Mouse (Mus musculus) monocyte, adult 5-6 weeks (primary cell): ENCODE data around the gene Pigk. TPM values are rescaled to one million over a fixed set of nuclear protein-coding genes. Genes with fewer than 3 reads are reported as not detected.
"Not testable (repeated sequence)": the region's sequence is repeated elsewhere in the genome, so short reads cannot be mapped to it uniquely, and the experiment has no call there.

Experiments used
- ATAC-seq: fragments of 153-309, 156-312 bp; replicated peaks from 2 replicates; pipeline ENCODE4 v1.8.0; 2017; ENCODE audit warnings: mild to moderate bottlenecking; ENCODE audit not compliant: low TSS enrichment, insufficient number of reproducible peaks, severe bottlenecking, poor library complexity, low FRiP score
- total RNA-seq: library from RNA; stranded (forward); fragments of 200-1000, 200-491, 200-594 nt; gene quantifications from 3 replicates; pipeline ENCODE4 v1.2.3, GENCODE M21; 2017

Gene Pigk
- total RNA-seq, 1 experiment from 2014 or later = 39.8 TPM

DNA sequence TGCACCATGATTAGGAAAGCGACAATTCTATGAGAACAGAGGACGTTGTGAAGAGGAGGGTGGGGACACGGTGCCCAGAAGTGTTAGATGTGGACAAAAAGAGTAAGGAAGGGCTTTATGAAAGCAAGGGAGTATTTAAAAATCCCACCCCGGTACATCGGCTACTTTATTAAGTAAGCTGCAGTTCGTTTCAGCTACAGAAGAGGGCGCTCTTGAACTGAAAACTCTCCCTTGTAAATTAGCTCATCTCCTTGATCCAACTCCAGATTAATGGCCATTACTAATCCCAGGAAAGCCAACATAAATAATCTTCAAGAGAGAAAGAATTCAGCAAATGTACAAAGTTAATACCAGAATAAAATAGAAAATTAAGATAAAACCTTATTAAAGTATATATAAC is 47.2 kb downstream of the Pigk start:
- no peak for ATAC-seq

DNA sequence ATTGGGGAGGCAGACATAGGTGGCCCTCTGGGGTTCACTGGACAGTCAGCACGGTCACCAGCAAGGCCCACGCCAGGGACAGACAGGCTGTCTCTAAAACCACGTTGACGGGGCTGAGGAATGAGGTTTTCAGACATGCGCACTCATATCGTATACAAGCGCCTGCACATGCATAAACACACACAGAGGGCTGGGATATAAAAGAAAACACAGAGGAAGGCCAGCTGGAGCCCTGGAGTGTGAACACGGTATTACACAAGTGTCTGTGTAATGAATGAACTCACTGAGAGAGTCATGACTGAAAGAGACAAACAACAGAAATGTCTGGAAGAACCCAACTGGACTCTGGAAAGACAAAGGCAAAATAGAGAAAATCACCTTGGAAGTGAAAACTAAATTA is 47.8 kb downstream of the Pigk start:
- no peak; the same call in 1 of the 2 replicates for ATAC-seq

DNA sequence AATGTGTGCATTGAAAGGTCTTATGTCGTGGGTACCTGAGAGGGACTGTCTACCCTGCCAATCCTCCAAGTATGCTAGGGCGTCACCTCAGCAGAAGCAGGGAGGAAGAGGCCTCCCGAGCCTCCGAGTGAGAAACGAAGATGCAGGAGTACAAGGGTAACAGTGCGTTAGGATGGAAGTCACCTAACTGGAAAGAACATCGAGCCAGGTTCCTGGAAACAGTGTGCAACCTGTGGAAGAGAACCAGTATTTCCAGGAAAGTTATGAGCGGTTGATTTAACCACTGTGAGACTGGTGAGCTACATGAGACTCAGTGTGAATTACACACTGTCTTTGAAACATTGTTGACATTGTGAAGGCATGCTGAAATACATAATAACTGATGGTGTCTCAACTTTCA is 48.4 kb downstream of the Pigk start:
- ATAC-seq = no peak

DNA sequence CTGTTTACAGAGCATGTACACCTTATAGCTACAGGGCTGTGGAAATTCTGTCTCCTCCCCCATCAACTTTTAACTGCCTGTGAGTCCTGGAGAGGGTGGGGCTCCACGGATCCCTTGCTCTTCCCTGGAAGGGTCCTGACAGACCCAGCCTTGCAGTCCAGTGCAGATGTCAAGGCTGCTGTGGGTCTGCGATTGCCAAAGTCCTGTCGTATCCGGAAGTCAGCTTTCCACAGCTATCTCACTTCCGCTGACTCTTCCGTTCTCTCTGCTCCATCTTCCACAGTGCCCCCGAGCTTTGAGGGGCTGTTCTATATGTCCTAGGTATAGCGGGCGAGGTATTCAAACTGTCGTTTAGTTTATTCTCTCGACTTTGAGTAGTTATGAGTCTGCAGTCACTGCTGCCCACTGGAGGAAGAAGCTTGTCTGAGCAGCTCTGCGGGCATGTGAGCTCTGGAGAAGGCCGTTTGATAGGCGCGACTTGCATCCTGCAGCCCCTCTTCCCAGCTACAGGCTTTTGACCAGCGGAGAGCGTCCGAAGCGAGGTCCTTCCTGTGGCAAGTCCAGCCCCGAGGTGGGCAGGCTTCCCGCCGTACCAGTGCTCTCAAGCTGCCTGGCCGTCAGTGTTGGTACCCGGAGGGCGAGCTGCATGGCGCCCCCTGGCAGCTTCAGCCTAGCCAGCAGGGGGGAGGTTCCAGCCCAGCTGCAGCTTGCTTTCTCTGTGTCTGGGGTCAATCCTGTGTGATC is 49.4 kb downstream of the Pigk start:
- peak; percentile 45; the same call in 1 of the 2 replicates for ATAC-seq

DNA sequence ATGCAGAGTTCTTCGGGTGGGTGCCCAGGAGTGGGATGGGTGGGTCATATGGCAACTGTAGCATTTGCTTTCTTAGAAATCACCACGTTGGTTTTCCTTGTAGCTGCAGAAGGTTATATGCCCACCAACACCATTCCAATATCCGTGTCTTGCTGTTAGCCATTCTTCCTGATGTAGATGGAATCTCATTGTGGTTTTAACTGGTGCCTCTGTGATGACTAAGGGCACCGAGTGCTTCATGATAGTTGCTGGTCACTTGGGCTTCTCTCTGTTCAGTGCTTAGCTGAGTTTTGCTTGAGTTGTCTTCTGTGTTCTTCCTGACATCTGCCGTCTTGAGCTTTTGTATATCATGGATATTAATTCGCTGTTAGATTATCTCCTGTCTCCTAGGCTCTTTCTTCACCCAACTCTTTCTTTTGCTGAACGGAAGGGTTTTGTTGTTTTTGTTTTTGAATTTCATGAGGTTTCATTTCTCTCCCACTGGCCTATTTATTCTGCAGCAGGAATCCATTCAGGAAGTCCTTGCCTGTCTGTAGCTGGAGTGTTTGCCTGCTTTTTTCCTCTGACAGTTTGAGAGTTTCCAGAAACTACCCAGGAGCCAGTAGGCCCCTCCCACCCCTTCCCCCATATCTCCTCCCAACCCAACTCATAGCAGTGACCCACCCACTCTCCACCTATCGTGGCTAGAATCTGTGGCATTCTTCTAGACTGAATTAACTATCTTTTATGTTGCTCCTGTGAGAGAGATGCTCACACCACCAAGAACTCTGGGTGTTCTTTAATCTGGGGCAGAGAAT is 50.8 kb downstream of the Pigk start:
- no peak for ATAC-seq

DNA sequence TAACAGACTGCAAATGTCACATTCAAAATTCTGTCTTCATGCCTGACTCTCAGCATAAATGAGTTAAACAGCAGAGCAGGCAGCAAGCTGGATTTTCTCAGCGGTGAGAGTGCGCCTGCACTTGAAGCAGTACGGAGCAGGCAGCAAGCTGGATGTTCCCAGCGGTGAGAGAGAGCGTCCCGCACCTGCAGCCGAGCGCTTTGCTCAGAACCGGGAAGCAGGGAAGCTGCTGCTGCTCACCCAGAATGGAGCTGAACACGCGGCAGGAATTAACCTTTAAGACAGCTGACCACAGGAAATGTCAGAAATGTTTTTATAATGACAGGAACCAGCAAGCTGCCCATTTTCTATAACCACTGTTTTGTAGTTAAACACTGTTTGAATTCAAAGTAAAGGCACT is 53.6 kb downstream of the Pigk start:
- no peak for ATAC-seq

DNA sequence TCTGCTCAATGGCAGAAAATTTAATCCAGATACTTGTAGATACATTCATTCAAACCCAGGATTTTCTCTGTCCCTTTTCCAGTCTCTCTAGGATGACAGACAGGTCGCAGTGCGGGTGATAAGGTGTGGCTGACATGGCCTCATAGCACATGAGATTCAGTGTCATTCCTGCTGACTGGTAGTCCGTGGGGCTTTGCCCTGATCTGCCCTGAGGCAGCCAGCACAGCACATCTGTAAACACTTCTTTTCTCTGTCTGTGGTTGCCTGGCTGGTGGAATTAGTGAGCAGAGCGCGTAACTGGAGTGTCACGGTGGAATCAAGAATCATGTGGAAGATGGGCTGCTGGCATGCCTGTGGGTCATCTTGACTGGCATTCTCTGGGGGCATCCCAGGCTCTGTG is 56.2 kb downstream of the Pigk start:
- ATAC-seq = no peak

DNA sequence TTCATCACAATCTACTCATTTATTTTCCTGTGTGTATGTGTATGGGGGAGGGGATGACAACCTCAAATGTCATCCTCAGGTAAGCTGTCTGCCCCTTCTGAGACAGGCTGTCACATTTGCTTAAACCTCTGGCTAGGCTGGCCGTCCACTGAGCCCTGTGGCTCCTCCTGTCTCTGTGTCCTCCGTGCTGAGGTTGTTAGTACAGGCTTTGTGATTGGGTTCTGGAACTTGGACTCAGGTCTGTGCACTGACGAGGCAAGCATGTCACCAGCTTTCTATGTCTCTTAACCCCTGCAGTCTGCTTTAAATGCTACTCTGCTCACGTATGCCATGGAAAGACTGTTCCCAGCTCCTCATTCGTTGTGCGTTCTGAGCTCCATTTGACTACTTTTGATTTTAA is 62.5 kb downstream of the Pigk start:
- no peak for ATAC-seq

DNA sequence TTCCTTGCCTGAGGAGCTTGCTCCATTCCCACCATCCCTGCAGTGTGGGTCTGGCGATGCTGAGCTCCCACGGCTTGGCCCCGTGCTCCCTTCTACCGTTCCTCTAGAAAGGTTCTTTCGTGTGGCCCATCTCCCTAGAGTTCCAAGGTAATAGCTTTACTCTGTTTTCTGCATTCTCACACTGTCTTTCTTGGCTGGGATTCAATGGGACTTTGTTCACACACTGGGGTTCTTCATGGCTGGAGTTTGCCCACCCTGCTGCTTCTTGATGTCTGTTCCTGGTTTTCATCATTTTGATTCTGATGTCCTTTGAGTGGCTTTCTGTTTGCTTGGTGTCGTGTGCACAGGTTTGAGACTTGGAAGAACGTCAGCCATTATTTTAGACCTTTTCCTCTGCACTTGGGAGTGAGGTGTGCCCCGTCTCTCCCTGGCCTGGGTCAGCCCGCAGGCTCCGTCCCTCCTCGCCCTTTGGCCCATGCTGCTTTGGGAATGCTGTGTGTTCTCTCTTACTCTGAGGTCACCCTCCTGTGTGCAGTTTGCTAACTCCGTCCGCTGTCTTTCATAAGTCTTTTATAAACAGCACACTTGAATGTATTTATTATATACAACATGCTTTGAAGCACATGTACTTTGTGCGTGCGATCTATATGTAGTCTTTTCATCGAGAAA is 63.1 kb downstream of the Pigk start:
- ATAC-seq = no peak

DNA sequence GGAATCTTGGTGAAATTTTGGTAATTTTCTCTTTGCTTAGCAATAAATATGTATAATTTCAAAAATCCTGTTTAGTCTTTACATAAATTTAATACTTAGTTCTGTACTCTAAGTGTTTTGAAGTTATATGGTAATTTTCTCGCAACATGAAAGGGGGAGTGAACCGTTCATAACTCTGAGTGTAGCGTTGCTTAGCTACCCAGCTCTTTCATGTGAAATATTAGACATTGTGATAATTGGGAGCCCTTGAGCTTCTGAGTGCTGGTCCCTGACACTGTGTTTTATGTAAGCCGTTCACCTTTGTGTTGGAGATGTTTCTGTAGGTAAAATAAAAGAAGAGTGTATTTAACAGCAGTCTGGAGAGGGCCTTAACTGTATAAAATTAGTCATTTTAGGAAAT is 65.9 kb downstream of the Pigk start:
- no peak for ATAC-seq

DNA sequence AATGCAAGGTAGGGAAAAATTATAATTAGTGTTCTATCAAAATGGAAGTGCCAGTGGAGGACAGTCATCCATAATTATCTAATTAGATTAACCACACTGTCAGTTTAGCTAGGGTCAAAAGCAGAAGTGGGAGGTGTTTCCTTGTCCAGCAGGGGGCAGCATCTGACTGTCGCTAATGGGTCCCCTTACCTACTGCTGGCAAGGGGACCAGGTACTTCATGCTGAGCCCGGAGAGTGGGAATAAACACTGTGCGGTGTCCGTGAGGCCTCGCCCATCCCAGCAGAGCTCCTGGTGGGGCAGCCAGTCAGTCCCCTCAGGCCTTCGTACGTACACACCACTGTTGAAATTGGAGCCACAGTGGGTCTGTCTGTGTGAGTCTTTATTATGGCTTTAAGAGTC is 69.9 kb downstream of the Pigk start:
- peak; percentile 60 for ATAC-seq

DNA sequence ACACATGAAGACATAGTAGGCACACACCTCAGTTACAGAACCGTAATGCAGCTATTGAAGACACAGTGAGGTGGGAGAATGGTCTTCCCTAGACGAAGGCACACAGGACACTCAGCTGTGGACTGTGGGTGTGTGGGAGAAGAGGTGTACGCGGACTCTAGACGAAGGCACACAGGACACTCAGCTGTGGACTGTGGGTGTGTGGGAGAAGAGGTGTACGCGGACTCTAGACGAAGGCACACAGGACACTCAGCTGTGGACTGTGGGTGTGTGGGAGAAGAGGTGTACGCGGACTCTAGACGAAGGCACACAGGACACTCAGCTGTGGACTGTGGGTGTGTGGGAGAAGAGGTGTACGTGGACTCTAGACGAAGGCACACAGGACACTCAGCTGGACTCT is 70.5 kb downstream of the Pigk start:
- peak; percentile 53; the same call in 1 of the 2 replicates for ATAC-seq

DNA sequence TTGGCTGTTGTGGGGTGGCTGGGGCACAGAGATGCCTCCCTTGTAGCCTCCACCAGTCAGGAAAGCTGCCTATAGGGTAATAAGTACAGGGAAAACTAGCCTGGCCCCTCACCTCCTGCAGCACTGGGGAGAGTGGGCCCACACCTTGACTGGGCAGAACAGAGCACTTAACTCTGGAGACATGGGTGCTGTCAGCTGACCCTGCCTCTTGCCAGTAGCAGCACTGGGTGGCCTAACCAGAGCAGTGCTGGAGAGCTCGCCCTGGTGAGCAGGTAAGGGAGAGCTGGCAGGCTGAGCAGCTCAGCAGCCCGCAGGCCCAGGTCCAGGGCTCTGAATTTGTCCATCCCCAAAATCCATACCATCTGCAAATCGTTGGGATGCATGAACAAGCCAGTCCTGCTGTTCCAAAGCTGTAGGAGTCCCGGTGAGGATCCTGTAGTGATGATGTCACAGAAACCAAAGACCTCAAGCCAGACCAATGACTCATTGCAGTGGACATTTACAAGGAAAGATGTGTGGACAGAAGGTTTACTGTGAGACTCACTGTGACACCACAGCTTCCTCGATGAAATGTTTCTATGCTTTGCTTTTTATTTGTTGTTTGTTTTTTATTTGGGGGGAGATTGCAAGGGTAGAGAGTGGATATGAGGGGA is 74.5 kb downstream of the Pigk start:
- ATAC-seq = not testable (repeated sequence)

DNA sequence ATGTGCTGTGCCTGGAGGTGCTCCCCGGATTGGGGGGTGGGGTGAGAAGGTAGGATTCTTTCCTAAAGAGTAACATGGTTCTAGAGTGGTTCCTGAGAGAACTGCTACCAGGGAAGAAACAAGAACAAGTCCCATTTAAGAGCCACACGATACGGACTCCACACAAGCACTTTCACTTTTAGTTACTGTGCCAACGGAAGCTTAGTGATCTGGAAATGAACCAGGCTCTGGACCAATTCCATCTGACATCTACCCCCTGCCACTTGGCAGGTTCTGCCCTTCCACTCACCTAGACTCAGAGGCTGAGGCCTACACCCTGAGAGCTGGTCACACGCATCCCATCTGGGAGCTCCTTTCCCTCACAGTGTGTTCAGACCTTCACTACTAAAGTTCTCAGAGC is 78.7 kb downstream of the Pigk start:
- ATAC-seq = no peak

DNA sequence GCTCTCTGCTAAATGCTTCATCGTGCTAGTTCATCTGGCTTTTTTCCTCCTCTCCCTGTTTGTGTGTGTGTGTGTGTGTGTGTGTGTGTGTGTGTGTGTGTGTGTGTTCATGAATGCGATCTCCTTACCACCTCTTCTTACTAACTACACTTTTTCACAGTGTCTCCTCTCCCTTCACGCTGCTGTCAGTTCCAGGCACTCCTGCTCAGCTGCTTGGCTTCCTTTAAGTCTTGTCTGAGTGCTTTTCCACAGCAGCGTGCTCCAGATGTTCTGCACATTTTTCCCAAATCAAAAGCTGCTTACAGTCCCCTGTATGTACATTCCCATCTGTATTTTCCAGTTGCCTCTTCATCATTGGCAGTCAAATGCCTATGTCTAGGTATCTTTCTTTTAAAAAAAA is 79.1 kb downstream of the Pigk start:
- ATAC-seq = no peak

DNA sequence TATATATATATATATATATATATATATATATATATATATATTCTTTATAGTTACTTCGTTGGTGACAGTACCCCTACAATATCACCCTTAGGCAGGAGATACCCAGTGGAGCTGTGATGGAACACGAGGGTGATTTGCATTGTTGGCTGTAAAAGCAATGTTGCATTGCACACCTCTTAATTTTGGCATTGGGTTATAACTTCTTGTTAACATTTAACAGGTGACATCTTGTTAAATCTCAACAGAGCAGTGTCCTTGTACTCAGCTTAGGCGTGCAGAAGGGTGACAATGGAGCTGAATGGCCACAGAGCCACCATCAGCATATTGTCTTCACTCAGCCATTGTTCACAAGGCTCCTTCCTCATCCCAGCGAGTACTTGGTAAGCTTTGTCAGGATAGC is 82.3 kb downstream of the Pigk start:
- ATAC-seq = no peak

DNA sequence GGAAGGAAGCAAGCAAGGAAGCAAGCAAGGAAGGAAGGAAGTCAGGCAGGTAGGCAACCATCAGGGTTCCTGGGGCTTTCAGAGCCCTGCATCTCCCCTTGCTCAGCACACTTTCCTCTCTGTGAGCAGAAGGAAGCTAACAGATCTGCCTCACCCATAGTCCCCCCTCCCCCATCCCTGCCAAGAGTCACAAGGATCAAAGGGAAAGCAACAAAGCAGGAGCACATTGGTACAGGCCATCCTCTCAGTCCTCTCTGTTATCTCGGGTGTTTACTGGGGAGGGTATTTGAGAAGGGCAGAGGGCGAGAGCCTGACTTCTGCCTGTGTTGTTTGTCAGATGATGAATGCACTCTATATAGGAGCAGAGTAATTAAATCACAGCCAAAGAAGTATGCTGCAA is 83.5 kb downstream of the Pigk start:
- ATAC-seq = no peak

DNA sequence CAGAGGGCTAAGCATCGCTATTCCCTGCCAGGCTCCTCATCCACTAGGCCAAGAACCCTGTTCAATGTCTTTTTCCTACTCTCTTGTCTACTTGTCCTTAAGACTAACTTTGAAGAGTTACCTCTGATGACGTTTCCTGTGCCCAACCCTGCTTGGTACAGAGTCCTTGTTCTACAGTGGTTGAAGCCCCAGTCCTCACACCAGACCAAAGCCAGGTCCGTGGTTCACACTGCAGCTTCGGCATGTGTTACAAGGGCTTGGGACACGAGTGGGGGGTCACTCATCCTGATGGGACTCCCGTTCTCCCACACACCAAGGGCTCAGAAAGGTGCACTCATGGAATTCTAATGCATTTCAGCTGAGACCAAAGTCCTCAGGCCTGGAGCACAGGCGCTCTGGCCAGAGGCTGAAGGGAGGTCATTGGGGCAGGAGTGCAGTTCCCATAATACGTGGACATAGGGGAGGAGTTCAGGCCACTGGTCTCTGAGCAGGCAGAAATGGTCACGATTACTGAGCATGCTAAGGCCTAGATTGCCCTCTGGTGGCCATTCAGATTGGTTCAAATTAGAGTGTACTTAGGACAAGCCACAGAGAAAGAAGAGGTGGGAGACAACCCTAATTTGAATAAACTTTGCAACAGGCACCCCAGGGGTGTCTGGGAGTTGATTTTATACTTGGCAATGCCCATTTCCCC is 86.0 kb downstream of the Pigk start:
- peak; percentile 22; the same call in 1 of the 2 replicates for ATAC-seq

DNA sequence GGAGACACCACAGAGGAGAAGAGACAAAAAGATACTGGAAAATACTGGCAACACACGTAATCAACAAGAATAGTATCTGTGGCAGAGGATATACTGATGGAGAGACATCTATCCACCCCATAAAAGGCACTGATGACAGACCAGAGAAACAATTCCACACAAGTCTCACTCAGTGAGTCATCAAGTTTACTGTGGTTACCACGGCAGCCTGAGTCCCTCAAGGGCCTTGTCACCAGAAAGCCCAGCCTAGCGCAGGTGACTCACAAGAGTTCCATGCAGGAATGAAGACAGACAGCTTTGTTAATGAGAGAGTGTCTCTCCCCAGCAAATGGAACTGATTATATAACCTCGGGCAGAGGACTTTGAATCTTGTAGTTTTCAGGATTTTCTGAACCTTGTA is 100.0 kb downstream of the Pigk start:
- no peak for ATAC-seq
